Mouse (Mus musculus) layer of hippocampus, postnatal 25 days (tissue): Measurements from ENCODE around the gene Txnl4b. TPM values are rescaled to one million over a fixed set of nuclear protein-coding genes. Genes with fewer than 3 reads are reported as not detected.

ENCODE experiments used
- DNase-seq, 2 experiments: peaks; one replicate each; pipeline ENCODE4 v3.0.0; 2022; ENCODE audit warnings: mixed read lengths in 2 of 2, low spot score in 1 of 2; ENCODE audit errors: extremely low spot score in 1 of 2
- total RNA-seq, 2 experiments: library from RNA; stranded (reverse); gene quantifications; 2 replicates each; pipeline ENCODE4 v1.2.3; 2021

Txnl4b gene
- total RNA-seq, 2 experiments from 2014 or later, result 14.9 to 16.2 TPM

DNA sequence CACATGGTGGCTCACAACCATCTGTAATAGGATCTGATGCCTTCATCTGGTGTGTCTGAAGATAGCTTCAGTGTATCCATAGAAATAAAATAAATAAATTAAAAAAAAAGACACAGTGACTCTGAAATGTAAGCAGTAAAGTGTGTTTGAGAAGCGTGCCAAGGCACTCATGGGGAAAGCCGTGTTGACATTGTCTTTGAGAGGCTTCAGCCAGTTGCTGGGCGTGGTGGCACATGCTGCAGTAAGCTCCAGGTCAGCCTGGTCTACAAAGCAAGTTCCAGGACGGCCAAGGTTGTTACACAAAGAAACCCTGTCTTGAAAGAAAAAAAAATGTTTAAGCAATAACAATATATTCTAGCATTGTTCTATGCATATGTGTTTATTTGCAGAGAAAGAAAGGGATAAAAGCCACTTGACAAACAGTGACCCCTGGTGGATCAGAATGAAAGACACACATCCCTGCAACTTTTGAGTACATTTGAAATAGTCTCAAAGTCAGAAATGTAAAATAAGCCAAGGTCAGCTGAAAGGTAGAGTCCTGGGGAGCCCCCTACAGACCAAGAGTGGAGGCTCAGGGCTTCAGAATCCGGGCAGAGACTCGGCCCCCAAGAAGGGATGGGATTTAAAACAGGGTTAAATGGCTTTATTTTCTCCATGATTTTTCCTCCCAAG lies 27.6 kb downstream of the Txnl4b start:
- no peak for DNase-seq

DNA sequence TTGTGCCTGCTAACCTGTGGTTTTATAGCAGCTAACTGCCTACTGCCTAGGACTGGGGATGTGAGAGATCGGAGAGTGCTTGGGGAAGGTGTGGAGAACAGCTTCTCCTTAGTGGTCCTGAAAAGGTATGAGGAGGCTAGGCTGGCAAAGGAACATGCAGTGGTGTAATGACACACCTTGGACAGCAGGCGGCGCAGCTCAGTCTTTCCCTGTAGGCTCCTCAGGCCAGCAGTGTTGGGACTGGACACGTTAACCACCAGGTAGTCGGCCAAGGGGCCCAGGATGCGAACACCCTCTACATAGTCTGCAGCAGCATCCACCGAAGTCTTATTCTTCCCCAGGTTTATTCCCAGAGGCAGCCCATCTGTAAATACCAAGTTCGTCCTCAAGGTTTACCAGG lies 30.2 kb downstream of the Txnl4b start:
- DNase-seq, result peak in 1 of 2 experiments; percentile 68

DNA sequence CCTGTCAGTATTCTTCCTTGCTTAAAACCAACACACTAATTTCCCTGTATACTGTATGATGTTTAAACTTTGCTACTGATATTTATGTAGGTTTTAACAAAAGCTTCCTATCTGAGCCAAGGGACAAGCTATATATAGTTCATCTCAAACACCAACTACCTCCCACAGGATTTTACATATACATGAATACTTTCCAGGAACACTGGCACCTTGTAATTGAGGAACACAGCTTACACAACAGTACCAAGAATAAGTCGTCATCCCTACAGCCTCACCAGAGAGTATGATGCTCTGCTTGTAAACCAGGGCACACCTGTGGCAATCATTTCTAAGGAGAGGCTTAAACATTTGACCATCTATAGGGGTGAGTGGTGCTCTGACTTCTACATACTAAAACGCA lies 41.0 kb downstream of the Txnl4b start:
- no peak for DNase-seq

DNA sequence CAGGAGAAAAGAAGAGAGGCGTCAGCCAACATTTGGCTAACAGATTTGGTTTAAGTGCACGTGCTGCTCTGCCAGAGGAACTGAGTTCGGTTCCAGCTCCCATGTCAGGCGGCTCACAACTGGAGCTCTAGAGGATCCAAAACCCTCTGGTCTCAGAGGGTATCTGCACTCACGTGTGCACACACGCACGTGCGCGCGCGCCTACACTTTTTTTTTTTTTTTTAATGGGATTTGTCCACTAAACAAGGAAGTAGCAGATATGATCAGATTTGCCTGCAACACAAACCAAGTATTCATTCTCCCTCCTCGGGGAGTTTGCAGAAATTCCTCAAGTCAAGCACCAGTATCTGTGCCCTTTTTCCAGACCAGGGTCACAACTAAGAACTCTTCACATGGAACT lies 42.0 kb downstream of the Txnl4b start:
- no peak for DNase-seq

DNA sequence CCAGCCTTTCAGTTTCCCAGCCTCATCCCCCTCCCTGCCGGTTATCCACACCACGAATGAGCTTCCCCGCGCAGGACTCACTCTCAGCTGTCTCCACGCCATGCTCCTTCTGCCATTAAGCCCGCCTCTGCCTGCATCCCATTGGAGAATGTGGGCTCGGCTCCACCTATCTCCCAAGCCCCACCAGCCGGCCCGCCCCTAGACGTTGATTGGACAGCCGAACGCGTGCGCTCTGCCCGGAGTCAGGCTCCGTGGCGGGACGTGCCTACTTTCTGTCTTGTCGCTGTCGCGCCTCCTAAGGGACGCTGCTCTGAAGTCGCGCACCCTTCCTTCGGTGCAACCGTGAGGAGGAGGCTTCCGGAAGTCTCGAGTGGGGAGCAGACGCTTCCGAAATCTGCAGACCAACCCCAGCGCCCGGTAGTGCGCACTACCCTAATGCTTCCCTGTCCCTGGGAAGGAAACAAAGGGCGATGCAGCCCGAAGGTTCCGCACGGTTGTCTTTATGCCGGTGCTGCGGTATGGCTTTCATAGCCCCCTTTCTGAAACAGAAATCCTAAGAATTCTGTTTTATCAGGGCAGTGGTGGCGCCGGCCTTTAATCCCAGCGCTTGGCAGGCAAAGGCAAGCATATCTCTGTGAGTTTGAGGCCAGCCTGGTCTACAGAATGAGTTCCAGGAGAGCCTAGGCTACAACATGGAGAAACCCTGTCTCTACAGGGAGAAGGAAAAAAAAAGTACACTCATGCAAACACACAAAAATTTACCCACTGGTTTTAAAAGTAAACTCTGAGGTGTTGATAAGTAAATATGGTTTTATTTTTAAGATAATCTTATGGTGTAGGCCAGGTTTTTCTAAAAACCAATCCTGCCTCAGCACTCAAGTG lies 42.8 kb downstream of the Txnl4b start, which contains the start of gene Dhodh:
Dhodh (minus strand) TSS at position 403 of the 882 bp plus-strand sequence.
- peak; percentile 87 to 95 for DNase-seq

DNA sequence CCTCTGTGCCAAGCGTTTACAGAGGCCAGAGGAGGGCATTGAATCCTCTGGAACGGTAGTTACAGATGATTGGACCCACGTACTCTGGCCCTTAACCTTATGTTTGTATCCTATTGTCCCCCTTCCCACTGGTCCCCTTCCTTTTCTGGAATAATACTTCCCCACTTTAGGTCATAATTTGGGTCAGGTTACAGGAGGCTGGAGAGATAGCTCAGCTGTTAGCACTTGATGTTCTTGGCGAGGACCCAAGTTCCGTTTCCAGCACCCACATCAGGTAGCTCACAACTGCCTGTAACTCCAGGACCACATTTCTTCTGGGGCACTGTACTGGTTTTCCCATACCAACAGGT lies 43.4 kb downstream of the Txnl4b start:
- DNase-seq, result no peak

DNA sequence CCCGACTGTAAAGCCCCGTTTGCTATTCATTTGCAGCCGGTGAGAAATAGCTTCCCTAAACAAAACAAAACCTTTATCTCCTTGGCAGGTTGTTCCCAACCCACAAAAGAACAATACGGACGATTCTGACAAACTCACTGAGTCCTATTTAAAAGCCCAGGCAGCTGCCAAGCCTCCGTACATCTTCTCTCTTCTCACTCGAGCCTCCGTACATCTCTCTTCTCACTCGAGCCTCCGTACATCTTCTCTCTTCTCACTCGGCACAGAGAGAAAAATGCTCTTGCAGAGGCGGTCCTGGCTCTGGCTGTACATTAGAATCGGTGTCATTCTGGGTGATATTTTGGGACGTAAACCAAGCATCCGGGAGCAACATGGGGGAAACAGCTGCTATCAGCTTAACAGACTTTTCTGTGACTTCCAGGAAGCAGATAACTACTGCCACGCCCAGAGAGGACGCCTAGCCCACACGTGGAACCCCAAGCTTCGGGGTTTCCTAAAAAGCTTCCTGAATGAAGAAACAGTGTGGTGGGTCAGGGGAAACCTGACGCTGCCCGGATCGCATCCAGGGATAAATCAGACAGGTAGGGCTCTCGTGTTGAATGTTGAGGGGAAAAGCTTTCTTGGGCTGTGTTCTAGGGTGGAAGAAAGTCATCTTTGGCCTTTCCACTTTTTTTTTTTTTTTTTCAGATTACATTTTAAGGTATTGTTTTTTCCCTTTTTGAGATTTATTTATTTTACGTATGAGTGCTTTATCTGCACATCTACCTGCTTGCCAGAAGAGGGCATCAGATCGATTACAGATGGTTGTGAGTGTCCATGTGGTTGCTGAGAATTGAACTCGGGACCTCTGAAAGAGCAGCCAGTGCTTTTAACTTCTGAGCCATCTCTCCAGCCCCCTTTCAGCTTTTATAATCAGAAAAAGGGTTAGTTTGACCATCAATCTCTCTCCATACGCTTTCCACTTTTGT lies 48.8 kb downstream of the Txnl4b start, which contains the start of gene Pkd1l3:
Pkd1l3 (plus strand) TSS at position 275 of the 968 bp plus-strand sequence.
- no peak for DNase-seq

DNA sequence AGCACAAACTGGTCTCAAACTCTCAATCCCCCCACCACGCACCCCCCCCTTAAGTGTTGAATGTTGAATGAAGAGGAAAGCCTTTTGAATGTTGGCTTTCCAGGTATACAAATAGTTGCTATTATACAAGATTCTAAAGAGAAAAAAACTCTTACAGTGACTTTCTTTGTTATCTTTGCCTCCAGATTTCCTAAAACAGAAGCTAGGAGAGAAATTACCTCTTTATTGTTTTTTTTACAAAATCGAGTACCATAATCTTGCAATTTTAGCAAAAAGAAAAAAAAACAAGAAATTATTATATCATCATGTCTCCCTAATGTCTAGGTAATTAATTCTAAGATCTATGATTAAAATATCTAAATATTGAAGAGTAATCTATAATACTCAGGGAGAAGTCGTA lies 49.9 kb downstream of the Txnl4b start:
- no peak for DNase-seq

Other genes with a start within 250 kb of the Txnl4b start
- gene Pmfbp1, start 71.9 kb upstream of the Txnl4b start, total RNA-seq, result under 1 TPM; 0.10 to 0.14 TPM
- gene Dhx38, start within 50 bp of the Txnl4b start, total RNA-seq, result 10 to 100 TPM; 24.9 to 26.9 TPM
- not detected for gene Hp, start 13.3 kb downstream of the Txnl4b start, total RNA-seq
- 10 to 100 TPM; 22.5 to 25.1 TPM for gene Dhodh, start 42.8 kb downstream of the Txnl4b start, total RNA-seq
- gene Pkd1l3, start 48.6 kb downstream of the Txnl4b start, total RNA-seq, result 1 to 10 TPM; 1.9 to 2.3 TPM
- 10 to 100 TPM; 84.7 to 86.4 TPM for gene Ist1, start 127.4 kb downstream of the Txnl4b start, total RNA-seq
- 10 to 100 TPM; 45.3 to 47.3 TPM for gene Zfp821, start 139.7 kb downstream of the Txnl4b start, total RNA-seq
- gene Atxn1l, start 171.8 kb downstream of the Txnl4b start, total RNA-seq, result 10 to 100 TPM; 38.7 to 45.0 TPM
- gene Ap1g1, start 212.7 kb downstream of the Txnl4b start, total RNA-seq, result 10 to 100 TPM; 83.0 to 92.1 TPM